Mouse (Mus musculus) testis, postnatal 14 days (tissue): ENCODE results near the gene Gm14085.
"Not testable (repeated sequence)": the region's sequence is repeated elsewhere in the genome, so short reads cannot be mapped to it uniquely, and the experiment has no call there.

ENCODE experiments used
- DNase-seq: peaks from one replicate; pipeline ENCODE4 v3.0.0; 2021; ENCODE audit warnings: low spot score

Gm14085 gene

DNA sequence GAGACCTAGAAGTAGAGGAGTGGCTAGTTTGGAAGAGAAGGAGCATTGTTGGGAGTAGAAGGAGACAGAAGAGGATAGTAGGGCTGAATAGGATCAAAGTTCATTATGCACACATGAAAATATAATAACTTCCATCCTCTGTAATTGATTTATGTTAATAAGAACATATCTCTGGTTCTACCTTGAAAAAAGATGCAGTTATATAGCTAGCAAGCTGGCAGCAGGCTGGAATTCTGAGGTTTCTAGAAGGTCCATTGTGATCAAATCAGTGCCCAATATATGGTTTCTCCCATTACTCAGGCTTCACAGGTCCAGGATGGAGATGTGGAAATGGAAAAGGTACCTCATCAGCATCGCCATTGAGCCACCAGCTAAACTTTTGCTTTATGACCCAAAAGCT, at the start of gene Gm14085:
Gene Gm14085 (plus strand): TSS at position 301 of the 400 bp plus-strand sequence.
- DNase-seq: no peak

- not testable (repeated sequence) for DNase-seq
These were observed 45.8 kb upstream of the Gm14085 start for GRCm38 (mm10) chr2:122438706-122439482.

DNA sequence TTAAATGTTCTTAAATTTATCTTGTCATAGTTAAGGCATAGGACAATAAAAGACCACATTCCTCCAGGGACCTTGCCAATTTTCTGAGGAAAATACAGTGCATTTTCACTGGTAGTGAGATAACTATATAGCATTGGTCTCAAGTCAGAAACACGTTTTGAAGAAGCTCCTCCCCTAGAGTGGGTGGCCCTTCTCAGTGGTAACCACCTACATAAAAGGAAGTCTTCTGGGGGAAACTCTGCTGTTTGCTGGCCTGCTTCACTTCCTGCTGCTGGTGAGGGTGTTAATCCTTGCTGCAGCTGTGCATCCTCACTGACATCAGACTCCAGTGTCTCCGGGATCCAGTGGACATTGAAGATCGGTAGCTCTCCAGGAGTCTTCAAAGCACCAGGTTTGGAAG, 44.2 kb upstream of the Gm14085 start:
- DNase-seq: not testable (repeated sequence)

DNA sequence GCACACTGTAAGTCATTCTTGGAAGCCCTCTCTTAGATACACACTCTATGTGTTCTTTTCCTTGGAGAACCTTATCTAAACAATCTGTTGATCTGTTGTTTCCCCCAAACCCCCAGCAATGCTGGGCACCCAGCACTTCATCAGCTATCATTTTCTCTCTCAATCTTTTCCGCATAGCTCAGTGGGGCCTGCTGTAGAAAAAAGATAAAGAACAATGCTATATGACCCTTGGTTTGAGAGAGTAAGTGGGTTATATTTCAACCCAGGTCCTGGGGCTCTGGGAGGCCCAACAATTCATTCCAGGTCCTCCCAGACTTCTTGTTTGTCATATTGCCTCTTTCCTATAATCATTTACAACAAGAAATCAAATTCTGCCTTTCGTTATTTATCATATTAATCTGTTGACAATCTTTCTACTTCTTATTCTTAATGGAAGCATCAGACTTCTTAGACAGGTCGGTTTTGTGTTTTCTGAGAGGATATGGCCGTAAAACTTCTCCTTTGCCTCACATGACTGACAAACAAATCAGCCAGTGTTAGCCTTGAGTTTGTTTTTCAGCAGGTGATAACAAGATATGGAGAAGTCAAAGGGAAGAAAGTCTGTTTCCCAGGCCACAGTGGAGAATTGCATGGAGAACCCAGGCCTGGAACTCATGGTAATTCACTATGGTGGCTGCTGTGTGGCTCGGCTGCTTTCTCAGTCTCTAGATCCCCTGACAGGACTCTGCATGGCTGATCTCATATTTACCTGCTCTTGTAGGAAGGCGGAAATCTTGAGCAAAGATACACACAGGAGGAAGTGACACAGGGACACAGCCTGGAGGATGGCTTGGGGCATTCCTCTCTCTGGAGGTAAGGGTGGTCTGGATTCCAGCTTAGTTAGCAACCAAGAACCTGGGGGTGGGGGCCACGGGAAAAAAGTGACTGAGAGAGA, 43.5 kb upstream of the Gm14085 start:
- DNase-seq: no peak

DNA sequence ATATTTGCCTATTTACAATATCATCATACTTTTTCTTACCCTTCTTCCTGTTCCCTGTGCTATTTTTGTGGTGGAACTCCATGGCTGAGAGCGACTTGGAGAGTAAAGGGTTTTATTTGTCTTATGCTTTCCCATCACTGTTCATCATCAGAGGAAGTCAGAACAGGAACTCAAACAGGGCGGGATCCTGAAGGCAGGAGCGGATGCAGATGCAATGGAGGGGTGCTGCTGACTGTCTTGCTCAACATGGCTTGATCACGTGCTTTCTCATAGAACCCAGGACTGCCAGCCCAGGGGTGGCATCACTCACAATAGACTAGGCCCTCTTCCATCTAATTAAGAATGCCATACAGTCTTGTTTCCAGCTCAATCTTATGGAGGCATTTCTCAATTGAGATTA, 34.4 kb upstream of the Gm14085 start:
- DNase-seq: no peak

DNA sequence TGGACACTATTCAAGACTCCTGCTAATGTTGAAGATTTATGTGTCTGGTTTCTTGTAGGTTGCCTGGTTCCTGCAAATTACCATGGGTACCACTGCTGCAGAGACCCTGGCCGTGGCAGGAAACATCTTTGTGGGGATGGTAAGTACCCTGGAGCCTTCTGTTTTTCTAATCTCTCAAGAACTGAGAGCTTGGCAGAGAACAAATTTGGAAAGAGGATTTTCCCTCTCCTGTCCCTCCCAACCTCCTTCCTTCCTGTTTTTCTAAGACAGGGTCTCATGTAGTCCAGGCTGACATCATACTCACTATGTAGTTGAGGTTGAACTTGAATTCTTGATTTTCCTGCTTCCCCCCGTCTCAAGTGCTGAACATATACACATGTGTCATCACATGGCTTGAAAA, 32.3 kb upstream of the Gm14085 start:
- no peak for DNase-seq

- DNase-seq: no peak
These were observed 17.8 kb upstream of the Gm14085 start for GRCm38 (mm10) chr2:122466901-122467300.

DNA sequence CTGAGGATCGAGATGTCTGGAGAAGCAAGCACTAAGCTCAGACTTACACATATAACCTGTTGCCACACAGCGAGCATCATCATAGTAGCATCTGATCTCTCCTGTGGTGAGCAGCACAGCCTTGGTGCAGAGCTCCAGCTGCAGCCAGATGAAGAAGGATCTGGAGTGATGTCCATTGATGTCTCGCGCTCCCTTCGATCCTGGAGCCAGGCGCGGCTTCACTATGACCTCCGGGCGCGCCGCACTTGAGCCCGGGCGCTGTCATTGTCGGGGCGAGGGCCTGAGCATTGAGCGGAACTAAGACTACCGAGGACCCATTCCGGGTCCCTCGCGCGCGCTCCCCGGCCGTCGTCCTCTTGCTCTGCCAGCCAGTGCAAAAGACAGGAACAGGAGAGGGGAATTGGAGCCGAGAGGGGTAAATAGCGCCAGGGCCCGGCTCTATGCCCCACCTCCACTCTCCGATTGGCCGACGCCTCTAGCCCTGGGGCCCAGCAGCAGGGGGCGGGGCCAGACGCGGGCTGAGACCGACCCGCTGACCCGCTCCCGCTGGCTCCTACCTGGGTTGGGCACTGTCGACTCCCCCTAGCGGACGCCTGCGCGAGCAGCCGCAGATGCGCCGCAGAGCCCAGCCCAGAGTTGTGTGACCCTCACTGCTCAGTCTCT, 17.3 kb upstream of the Gm14085 start:
- peak; percentile 90 for DNase-seq

- no peak for DNase-seq
These were observed 15.5 kb upstream of the Gm14085 start for GRCm38 (mm10) chr2:122469221-122469620.

GRCm38 (mm10) chr2:122476585-122476984, 8.2 kb upstream of the Gm14085 start:
- DNase-seq: no peak

DNA sequence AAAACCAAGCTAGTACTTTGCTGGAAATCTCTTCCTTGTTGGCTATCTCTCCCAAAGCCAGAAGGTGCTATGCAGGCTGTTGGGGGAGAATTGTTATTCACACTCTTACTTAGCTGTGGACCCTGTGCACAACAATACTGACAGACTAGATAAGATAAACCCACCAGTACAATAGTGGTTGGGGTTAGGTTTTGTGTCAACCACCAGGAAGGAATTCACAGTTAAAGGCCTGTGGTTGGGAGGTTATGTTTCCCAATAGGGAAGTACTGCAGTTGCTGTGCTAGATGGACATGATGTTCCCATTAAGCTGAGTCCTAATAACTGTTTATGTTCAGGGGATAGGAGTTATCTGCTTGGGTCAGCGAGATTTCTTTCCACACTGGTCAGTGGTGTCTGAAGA, 954 bp upstream of the Gm14085 start:
- not testable (repeated sequence) for DNase-seq

- not testable (repeated sequence) for DNase-seq
These were observed 913 bp downstream of the Gm14085 start for GRCm38 (mm10) chr2:122485654-122486053.

DNA sequence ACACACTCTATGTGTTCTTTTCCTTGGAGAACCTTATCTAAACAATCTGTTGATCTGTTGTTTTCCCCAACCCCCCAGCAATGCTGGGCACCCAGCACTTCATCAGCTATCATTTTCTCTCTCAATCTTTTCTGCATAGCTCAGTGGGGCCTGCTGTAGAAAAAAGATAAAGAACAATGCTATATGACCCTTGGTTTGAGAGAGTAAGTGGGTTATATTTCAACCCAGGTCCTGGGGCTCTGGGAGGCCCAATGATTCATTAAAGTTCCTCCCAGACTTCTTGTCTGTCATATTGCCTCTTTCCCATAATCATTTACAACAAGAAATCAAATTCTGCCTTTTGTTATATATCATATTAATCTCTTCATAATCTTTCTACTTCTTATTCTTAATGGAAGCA, 1.4 kb downstream of the Gm14085 start:
- not testable (repeated sequence) for DNase-seq

GRCm38 (mm10) chr2:122486674-122487073, 1.9 kb downstream of the Gm14085 start:
- no peak for DNase-seq

DNA sequence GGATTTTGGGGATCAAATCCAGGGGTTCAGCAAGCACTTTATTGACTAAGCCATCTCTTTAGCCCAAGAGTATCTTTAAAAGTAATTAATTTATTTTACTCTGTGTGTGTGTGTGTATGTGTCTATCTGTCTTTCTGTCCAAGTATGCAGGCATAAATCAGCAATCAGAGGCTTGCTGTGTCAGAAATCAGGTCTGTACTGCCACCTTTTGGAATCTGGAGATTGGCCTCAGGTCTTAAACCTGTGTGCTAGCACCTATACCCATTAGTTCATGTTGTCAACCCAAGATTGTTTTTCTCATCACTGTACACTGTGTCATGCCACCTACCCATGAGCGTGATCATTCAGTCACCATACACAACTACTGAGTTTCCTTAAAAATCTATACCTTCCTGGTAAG, 45.0 kb downstream of the Gm14085 start:
- not testable (repeated sequence) for DNase-seq

DNA sequence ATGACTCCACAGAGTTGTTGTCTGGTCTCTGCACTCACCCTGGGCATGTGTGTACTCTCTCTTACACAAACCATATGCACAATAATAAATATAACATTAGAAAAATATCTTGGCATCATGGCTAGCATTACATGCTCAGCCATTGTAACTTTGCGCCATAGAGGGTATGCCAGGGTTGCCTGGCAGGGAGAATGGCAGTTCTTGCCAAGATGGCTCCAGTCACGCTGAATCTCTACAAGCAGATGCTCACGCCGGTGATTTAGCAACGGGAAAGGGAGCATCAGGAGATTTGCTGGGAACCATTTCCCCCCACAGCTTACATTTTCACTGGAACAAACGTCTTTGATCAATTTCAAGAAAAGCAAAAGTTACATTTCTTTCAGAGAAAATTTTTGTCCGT, 46.5 kb downstream of the Gm14085 start:
- no peak for DNase-seq

GRCm38 (mm10) chr2:122531726-122532125, 47.0 kb downstream of the Gm14085 start:
- no peak for DNase-seq

- DNase-seq: no peak
These were observed 47.5 kb downstream of the Gm14085 start for GRCm38 (mm10) chr2:122532136-122532801.

- DNase-seq: no peak
These were observed 48.1 kb downstream of the Gm14085 start for GRCm38 (mm10) chr2:122532802-122533186.

- no peak for DNase-seq
These were observed 48.6 kb downstream of the Gm14085 start for GRCm38 (mm10) chr2:122533378-122533777.

DNA sequence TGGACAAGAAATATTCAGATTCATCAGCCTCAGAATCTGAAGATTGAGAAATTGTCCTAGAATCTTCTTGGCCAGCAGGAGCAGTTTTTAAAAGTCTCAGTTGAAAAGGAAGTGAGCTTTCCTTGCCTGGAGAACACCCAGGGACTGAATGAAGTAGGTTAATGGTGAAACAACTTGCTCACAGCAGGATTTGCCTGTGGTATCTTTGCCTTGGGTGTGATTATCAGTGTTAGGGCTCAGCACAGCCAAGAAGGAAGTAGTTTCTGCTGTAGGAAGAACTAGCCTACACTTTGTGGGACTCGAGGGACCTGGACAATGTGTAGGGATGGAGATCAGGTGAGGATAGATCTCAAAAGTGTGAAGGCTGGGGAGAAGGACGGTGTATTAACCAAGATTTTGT, 49.9 kb downstream of the Gm14085 start:
- no peak for DNase-seq

GRCm38 (mm10) chr2:122558317-122558716, 73.6 kb downstream of the Gm14085 start:
- DNase-seq: no peak
